Mouse (Mus musculus) lung, postnatal 0 days (tissue): ENCODE results near the gene Phtf1. TPM values are rescaled to one million over a fixed set of nuclear protein-coding genes. Genes with fewer than 3 reads are reported as not detected.

Experiments used
- ATAC-seq: fragments of 200-750 bp; cut with Nextera tagmentation; 2 replicates; pipeline ENCODE4 v1.8.0; 2017; ENCODE audit warnings: moderate library complexity
- DNase-seq: peaks from one replicate; pipeline ENCODE4 v3.0.0-alpha.2; 2016; ENCODE audit warnings: low spot score
- H3K27ac ChIP-seq: fragments of 300-500 bp; sonication (generic); 2 replicates; pipeline ENCODE4 v1.5.1; 2014; ENCODE audit warnings: antibody characterized with exemption, mild to moderate bottlenecking, low read length, mixed read lengths
- H3K27me3 ChIP-seq: fragments of 300-500 bp; sonication (generic); replicated peaks from 2 replicates; pipeline ENCODE4 v1.6.1; 2014; ENCODE audit warnings: low read length, mixed read lengths; ENCODE audit not compliant: insufficient read depth
- H3K36me3 ChIP-seq: fragments of 300-500 bp; sonication (generic); 2 replicates; pipeline ENCODE4 v1.6.1; 2014; ENCODE audit warnings: low read length, mixed read lengths; ENCODE audit not compliant: insufficient read depth
- H3K4me1 ChIP-seq: fragments of 300-500 bp; sonication (generic); 2 replicates; pipeline ENCODE4 v1.6.1; 2014; ENCODE audit warnings: antibody characterized with exemption, low read depth, low read length, mixed read lengths; ENCODE audit not compliant: insufficient read depth
- H3K4me2 ChIP-seq: fragments of 300-500 bp; sonication (generic); replicated peaks from 2 replicates; pipeline ENCODE4 v1.6.1; 2014; ENCODE audit warnings: low read depth, mild to moderate bottlenecking, low read length, moderate library complexity, mixed read lengths
- H3K4me3 ChIP-seq: fragments of 300-500 bp; sonication (generic); 2 replicates; pipeline ENCODE4 v1.5.1; 2014; ENCODE audit warnings: low read depth, low read length
- H3K9ac ChIP-seq: fragments of 300-500 bp; sonication (generic); replicated peaks from 2 replicates; pipeline ENCODE4 v1.6.1; 2014; ENCODE audit warnings: low read depth, mild to moderate bottlenecking
- H3K9me3 ChIP-seq: fragments of 300-500 bp; sonication (generic); 2 replicates; pipeline ENCODE4 v1.6.1; 2016; ENCODE audit warnings: low read length, mixed read lengths
- CTCF ChIP-seq: IDR thresholded peaks from 2 replicates; pipeline ENCODE4 v1.5.1; 2016; ENCODE audit warnings: antibody characterized with exemption, mild to moderate bottlenecking
- EP300 ChIP-seq: IDR thresholded peaks from 2 replicates; pipeline ENCODE4 v1.6.1; 2016; ENCODE audit warnings: antibody characterized with exemption, mild to moderate bottlenecking, control low read depth
- WGBS: fragments of 180-500 bp; shearing (Covaris S2); extraction: QIAGEN DNeasy Blood & Tissue Kit; methylation state at CpG from one replicate; pipeline ENCODE4 v1.1.7; 2014; 5-methylcytosine and 5-hydroxymethylcytosine counted together
- polyA plus RNA-seq: library from polyadenylated mRNA; unstranded; fragments of >200 nt; fragmentation: Nextera tagmentation; extraction: Ambion mirVana; gene quantifications from 2 replicates; pipeline ENCODE4 v1.2.1, GENCODE M21; 2015

The Phtf1 gene
- polyA plus RNA-seq, 1 experiment from 2014 or later: 14.5 TPM

DNA sequence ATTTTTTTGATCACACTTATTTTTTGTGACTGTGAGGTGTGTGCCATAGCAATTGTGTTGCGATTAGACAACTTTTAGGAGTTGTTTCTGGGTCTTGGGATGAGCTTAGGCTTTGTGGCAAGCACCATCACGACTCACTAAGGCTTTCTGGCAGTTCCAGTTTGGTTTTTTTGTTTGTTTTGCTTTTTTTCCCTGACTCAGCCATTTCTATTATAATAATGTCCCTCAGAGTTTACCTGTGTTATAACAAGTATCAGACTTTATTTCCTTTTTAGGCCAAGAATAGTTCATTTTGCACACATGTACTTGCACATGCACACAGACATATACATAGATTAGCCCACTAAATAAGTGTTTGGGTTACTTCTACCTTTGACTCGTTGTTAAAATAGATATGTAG is 7.3 kb upstream of the Phtf1 start:
- H3K4me3 ChIP-seq: no peak overlapping the region
- H3K9ac ChIP-seq: no peak overlapping the region
- no peak overlapping the region for H3K4me2 ChIP-seq
- H3K27me3 ChIP-seq: no peaks in the 10 kb centered on the region
- H3K27ac ChIP-seq: no peak overlapping the region
- no peak for ATAC-seq
- TF ChIP-seq CTCF (no peak), EP300 (no peak)
- DNase-seq: no peak
- no peaks in the 10 kb centered on the region for H3K9me3 ChIP-seq
- H3K4me1 ChIP-seq: no peaks in the 10 kb centered on the region
- 90% methylated on average over 3 of the region's 3 CpGs for WGBS
- 0 out of 2 replicates have a peak, but pooled peaks cover 9% of the 10 kb centered on the region for H3K36me3 ChIP-seq

DNA sequence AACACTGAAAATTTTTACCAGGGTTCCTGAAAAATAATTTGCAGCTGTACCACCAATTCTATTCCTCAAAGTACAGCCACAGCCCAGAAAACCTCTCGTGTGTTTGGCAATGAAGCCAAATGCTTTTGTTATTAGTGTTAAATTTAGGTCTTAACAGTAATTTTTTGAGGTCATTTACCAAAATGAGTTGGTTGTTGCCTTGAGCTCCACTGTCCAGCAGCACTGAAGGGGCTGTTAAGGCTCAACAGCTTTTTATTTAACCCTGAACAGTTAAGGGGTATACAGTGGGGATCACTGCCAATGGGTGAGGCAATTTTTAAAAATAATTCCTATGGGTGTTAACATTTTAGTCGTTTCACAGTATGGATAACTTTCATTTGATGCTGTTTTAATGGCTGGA is 679 bp upstream of the Phtf1 start:
- DNase-seq: no peak
- no peak for TF ChIP-seq CTCF

DNA sequence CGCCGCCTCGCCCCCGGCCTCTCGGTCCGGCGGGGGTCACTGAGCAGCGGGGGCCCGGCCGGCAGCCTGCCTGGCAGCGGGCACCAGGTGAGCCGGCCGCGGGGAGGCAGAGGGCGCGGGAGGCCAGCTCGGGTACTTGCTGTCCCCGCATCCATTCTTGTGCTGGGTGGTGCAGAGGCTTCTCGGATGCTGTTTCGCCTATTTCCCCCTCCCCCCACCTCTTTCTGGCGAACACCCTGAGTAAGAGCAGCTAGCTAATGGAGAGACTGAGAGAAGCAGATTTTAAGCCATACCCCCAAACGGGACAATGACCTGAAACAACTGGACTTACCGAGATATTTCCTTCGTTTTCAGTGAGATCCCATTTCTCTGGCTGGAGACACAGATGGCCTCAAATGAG is 791 bp downstream of the Phtf1 start:
- H3K27ac ChIP-seq: peak overlapping the region; percentile 94
- H3K4me1 ChIP-seq: no peaks in the 10 kb centered on the region
- H3K4me2 ChIP-seq: peak overlapping the region; percentile 92
- H3K9me3 ChIP-seq: no peaks in the 10 kb centered on the region
- H3K4me3 ChIP-seq: peak overlapping the region; percentile 82
- under 1% methylated on average over 19 of the region's 24 CpGs for WGBS
- 0 out of 2 replicates have a peak, but pooled peaks cover 4% of the 10 kb centered on the region for H3K36me3 ChIP-seq
- H3K27me3 ChIP-seq: no peaks in the 10 kb centered on the region
- ATAC-seq: peak; percentile 47
- no peak for DNase-seq
- no peak for TF ChIP-seq EP300
- no peak for TF ChIP-seq CTCF
- H3K9ac ChIP-seq: peak overlapping the region; percentile 79

More for the DNA sequence above, 679 bp upstream of the Phtf1 start:
- H3K4me1 ChIP-seq: no peaks in the 10 kb centered on the region
- peak overlapping the region; percentile 82 for H3K4me3 ChIP-seq
- ATAC-seq: no peak
- no peaks in the 10 kb centered on the region for H3K9me3 ChIP-seq
- H3K4me2 ChIP-seq: peak overlapping the region; percentile 92
- H3K27ac ChIP-seq: peak overlapping the region; percentile 94; the same call in 1 of the 2 replicates
- H3K36me3 ChIP-seq: 0 out of 2 replicates have a peak, but pooled peaks cover 3% of the 10 kb centered on the region
- 15% methylated on average over 2 of the region's 2 CpGs for WGBS
- H3K27me3 ChIP-seq: no peaks in the 10 kb centered on the region
- peak overlapping the region; percentile 79; the same call in 1 of the 2 replicates for H3K9ac ChIP-seq

DNA sequence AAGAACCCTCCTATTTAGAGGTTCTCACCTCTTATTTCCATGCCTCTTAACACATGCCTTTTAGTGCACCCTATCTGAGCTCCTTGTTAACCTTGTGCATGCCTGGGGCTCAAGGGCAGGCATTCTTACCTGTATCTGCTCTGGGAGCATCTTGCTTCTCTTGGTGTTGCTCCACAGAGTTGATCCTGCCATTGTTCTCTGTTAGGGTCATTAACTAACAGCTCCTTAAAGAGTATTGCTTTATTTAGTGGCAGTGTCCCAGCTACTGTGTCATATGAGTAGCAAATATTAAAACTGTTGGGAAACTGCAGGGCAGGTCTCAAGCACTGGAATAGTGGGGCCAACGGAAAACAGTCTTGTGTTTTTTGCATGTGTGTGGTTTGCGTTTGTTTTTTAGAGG is 3.2 kb downstream of the Phtf1 start:
- no peaks in the 10 kb centered on the region for H3K27me3 ChIP-seq
- H3K4me3 ChIP-seq: no peak overlapping the region
- H3K36me3 ChIP-seq: 0 out of 2 replicates have a peak, but pooled peaks cover 4% of the 10 kb centered on the region
- no peak for TF ChIP-seq CTCF
- TF ChIP-seq EP300: no peak
- no peak overlapping the region for H3K27ac ChIP-seq
- DNase-seq (no peak), ATAC-seq (no peak)
- H3K4me1 ChIP-seq: no peaks in the 10 kb centered on the region
- WGBS: 88% methylated on average over 2 of the region's 2 CpGs
- no peaks in the 10 kb centered on the region for H3K9me3 ChIP-seq
- no peak overlapping the region for H3K4me2 ChIP-seq
- no peak overlapping the region for H3K9ac ChIP-seq

DNA sequence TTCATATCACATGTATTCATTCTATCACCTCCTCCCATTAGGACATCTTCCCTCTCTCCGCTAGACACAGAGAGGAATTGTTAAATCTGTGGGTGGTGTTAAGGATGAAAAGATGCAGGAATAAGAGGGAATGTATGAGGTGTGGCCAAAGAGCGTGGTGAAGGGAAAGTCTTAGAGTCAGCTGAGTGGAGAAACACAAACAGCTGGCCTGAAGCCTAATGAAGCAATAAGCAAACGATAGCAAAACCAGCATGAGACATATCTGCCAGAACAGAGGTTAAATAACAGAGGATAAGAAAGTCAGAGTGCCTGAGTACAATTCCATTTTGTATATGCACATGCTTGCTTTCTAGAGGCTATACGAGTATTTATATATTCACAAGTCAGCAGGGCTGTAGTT is 16.6 kb downstream of the Phtf1 start:
- no peak overlapping the region for H3K4me3 ChIP-seq
- H3K27ac ChIP-seq: no peak overlapping the region
- ATAC-seq (no peak), DNase-seq (no peak)
- 73% methylated on average over 4 of the region's 4 CpGs for WGBS
- H3K4me1 ChIP-seq: no peaks in the 10 kb centered on the region
- no peaks in the 10 kb centered on the region for H3K27me3 ChIP-seq
- TF ChIP-seq EP300: no peak
- TF ChIP-seq CTCF: no peak
- H3K9me3 ChIP-seq: no peaks in the 10 kb centered on the region
- H3K36me3 ChIP-seq: peaks cover 3% of the 10 kb centered on the region
- no peak overlapping the region for H3K4me2 ChIP-seq
- no peak overlapping the region for H3K9ac ChIP-seq

DNA sequence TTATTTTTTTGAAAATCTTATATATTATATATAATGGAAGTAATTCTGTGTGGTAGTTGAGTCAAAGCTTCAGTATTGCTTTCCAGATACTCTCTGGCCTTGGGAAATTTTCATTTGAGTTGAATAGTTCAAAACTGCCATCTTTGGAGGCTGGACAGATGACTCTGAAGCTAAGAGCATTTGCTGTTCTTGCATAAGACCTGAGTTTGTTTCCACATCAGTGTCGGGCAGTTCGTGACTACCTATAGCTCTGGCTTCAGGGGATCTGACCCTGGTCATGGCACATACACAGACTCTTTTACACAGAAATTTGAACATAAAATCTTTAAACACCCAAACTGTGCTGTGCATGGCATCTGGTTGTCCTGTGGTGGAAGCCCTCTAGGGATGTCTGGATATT is 17.3 kb downstream of the Phtf1 start:
- Histone ChIP-seq H3K27me3 (no peaks in the 10 kb centered on the region), H3K36me3 (peaks cover 8% of the 10 kb centered on the region), H3K4me3 (no peak overlapping the region), H3K9me3 (no peaks in the 10 kb centered on the region), H3K9ac (no peak overlapping the region), H3K4me2 (no peak overlapping the region), H3K27ac (no peak overlapping the region), H3K4me1 (no peaks in the 10 kb centered on the region)
- no peak for ATAC-seq
- WGBS: 93% methylated on average over 2 of the region's 2 CpGs
- TF ChIP-seq CTCF: no peak
- no peak for DNase-seq
